Mouse (Mus musculus): ENCODE measurements at regions not wholly inside any gene's neighbourhood (a gene's known extent, or its start where the extent isn't known, plus 50 kb on each side); places are given as distances from the start of the nearest gene placed in this dataset.
A peak's percentile ranks its signal among the peaks of the same experiment; 100 is the strongest.

DNA sequence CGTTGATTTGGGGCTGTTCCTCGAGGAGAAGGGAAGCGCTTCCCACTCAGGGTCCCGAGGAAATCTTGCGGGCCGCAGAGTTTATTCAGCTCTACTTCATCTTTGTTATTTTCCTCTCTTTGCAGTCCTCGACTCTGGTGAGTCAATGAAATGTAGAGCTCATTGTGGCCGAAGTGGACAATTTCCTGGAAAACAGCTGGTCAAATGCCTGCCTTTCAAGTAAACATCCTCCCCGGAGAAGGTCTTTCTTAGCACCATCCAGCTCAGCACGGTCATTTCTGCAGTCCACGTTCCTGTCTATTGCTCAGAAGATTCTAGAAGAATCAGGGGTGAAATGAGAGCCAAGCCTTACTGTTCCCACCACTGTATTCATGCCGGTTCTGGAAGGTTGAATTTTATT, 133.0 kb downstream of the Bcas1 start:
- DNase-seq (ENCODE audit: low spot score in 2 of 2) = no peak

DNA sequence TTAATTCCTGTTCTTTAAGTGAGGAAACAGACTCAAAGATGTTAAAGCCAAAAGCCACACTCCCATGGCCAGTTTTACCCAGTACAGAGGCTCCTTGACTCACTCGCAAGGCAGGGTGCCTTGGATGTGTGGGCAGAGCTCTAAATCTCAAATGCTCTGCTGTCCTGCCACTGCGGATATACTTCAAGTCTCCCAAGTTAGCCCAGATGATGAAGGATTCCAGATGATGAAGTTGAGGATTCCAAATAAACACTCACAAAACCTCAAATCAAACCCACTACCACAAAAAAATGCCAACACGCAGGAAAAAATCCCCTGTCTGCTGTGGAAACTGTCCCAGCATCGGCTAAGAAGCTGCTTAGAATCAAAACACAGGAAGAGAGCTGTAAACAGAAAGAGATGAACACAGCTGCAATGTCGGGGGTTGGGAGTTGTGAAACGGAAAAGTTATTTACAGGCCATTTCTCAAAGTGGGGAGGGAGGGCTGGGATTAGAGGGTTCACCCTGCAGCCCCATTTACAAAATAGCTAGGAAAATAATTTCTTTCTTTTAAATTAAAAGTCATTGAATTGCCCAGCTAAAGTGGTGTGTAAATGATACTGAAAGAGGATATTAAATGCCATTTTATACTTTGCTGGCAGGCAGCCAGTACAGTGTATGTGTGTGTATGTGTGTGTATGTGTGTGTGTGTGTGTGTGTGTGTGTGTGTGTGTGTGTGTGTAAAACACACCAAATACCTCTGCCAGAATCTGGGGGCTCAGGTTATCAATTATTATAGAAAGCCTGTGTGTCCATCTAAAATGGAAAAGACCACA, 135.6 kb downstream of the Bcas1 start:
- DNase-seq (ENCODE audit: low spot score in 2 of 2) = no peak

DNA sequence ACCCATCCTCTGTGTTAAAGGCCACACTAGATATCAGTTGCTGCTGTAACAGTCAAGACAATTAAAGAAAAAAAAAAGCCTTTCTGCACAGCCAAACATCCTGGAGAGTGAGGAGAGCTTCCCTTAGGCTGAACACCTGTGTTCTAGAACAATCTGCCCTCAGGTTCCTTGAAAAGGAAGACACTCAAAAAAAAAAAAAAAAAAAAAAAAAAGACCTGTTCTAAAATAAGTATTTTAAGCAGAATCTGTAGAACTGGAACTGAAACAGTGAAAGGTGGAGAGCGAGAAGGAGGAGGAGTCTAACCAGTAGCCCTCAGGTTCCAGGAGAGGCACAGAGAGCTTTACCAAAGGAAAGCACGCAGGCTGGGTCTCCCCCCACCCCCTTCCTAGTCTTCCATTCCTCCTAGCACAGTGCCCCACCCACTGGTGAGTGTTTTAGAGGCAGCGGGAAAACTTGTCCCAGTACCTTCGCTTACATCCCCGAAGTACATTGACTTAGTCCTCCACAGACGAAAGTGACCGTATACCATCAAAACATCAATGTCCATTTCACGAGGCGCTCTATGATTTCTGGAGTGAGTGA, 138.2 kb downstream of the Bcas1 start:
- no peak for DNase-seq (ENCODE audit: low spot score in 2 of 2)

GRCm38 (mm10) chr2:170288787-170289186, 138.9 kb downstream of the Bcas1 start:
- DNase-seq (ENCODE audit: low spot score in 2 of 2) = no peak

- DNase-seq (ENCODE audit: low spot score in 2 of 2) = no peak
These were observed 139.4 kb downstream of the Bcas1 start for GRCm38 (mm10) chr2:170288196-170288595.

- peak; percentile 60 for DNase-seq (ENCODE audit: low spot score in 2 of 2)
These were observed 139.5 kb upstream of the Zfp217 start for GRCm38 (mm10) chr2:170287301-170287885.

DNA sequence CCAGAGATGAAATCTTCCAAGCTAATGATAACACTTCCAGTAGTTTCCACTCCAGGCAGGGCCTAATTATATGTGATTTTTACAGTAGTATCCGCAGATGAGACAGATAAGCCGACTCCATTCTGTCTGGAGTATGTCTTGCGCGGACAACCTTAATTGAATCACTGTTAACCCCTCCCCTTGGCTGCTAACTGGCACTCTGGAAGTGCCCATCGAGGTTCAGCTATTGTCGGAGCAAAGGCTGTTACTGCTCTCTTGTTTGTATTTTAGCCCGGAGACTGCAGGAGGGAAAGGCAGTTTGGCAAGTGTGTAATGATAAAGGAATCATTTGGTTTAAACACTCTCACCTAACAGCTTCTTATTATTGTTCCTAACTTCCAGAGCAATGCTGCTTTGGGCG, 138.9 kb upstream of the Zfp217 start:
- DNase-seq (ENCODE audit: low spot score in 2 of 2) = no peak

GRCm38 (mm10) chr2:170282463-170282862, 134.6 kb upstream of the Zfp217 start:
- DNase-seq (ENCODE audit: low spot score in 2 of 2) = no peak

- no peak for DNase-seq (ENCODE audit: low spot score in 2 of 2)
These were observed 133.6 kb upstream of the Zfp217 start for GRCm38 (mm10) chr2:170281311-170282008.

DNA sequence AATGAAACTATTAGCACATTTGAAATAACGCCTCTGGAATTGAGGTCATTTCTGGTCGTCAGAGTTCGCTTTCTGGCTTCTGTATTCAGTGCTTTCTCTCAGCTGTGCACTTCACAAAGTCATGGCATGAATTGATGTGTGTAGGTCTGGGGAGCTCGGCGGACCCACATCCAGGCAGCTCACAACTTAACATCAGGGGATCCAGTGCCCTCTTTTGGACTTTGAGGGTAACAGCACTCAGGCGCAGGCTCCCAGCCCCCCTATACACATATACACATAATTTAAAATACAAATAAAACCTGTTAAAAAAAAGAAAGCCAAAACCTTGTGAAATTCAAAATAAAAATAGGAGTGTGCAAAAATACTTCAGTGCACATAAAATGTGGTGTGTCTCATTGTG, 132.8 kb upstream of the Zfp217 start:
- no peak for DNase-seq (ENCODE audit: low spot score in 2 of 2)

DNA sequence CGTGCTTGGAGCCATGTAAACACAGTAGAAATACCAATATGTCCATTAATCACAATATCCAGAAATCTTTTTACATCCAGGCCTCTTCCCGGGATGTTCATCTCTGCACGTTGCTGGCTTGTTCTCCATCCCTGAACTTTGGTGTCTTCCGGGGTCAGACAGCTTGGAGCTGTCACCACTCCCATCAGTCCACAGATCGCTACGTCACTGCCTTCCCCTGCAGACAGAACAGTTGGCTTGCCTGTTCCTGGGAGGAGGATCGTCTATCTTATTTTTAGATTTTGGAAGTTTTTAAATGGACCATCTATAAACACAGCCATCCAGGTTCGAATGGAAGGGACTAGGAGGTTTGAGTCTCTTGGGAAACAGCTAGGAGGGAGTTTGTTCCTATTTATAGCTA, 130.0 kb upstream of the Zfp217 start:
- DNase-seq (ENCODE audit: low spot score in 2 of 2) = no peak

DNA sequence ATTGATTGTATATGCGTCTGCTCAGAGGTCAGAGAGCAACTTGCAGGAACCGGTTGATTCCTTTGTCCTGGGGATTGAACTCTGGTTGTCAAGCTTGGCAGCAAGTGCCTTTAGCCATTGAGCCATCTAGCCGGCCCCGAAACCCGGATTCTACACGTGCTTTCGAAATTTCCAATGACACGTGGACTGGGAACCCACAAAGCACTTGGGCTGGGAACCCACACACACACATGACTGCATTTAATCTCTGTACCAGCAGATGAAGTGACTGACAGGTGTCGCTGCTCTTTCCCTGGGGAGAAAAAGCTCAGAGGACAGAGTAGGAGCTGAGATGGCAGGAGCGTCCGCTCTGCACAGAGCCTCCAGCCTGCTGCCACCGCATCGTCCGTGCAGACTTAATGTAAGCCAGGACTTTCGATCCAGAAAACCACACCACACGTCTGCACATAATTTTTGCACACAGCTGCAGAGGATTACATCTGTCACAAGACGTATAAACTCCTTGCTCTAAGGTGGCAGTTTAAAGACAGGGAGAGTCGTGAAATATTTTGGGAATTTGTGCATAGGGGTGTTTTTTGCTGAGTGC, 129.4 kb upstream of the Zfp217 start:
- no peak for DNase-seq (ENCODE audit: low spot score in 2 of 2)

GRCm38 (mm10) chr2:170275687-170276086, 127.8 kb upstream of the Zfp217 start:
- DNase-seq (ENCODE audit: low spot score in 2 of 2) = no peak

- DNase-seq (ENCODE audit: low spot score in 2 of 2) = no peak
These were observed 122.1 kb upstream of the Zfp217 start for GRCm38 (mm10) chr2:170269926-170270577.

- peak in 1 of 2 experiments; percentile 42 for DNase-seq (ENCODE audit: low spot score in 2 of 2)
These were observed 120.2 kb upstream of the Zfp217 start for GRCm38 (mm10) chr2:170268080-170268479.

GRCm38 (mm10) chr2:170267152-170267551, 119.2 kb upstream of the Zfp217 start:
- no peak for DNase-seq (ENCODE audit: low spot score in 2 of 2)

GRCm38 (mm10) chr2:170266407-170267101, 118.7 kb upstream of the Zfp217 start:
- no peak for DNase-seq (ENCODE audit: low spot score in 2 of 2)

DNA sequence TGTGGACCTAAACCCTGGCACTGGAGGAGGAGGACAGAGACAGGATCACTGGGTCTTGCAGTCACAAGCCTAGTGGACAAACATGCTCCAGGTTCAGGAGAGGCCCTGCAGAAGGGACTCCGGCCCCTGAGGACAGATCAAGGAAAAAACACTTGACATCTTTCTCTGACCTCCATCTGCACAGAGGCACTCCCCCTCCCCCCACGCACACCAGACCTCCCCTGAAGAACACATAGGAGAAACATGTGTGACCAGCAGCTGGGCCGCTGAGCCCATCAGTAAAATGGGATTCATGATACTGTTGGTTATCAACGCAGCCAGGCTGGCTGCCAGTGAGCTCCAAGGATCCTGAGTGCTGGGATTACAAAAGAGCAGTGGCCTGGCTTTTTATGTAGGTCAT, 115.7 kb upstream of the Zfp217 start:
- no peak for DNase-seq (ENCODE audit: low spot score in 2 of 2)

- no peak for DNase-seq (ENCODE audit: low spot score in 2 of 2)
These were observed 113.3 kb upstream of the Zfp217 start for GRCm38 (mm10) chr2:170261191-170261590.

DNA sequence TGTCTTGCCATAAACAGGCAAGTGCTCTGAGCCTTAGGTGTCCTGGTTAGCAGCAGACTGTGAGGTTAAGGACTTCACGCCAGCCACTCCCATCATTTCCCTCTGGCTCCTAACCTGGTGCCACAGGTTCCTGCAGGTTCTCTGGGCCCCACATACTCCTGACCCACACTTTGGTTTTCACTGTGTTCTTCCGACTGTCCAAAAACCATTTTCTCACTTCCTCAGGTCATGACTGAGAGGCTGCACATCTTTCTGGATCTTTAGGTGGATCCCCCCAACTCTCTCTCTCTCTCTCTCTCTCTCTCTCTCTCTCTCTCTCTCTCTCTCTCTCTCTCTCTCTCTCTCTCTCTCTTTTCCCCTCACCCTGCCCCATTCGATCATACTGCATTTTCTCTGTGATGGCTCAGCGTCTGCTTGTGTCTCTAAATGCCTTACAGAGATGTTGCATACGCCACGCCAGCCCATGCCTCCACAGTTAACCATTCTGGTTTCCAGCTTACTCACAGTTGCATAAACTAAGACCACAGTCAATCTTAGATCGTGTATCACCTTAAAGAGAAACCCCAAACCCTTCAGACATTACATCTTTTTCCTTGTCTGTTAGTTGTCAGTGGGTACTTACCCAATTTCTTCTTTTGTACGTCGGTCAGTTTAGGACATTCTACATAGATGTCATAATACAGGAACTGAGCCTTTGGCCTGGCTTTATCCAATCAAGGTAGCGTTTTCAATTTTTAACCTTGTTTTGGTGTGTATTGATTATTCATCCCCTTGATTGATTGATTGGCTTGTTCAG, 112.0 kb upstream of the Zfp217 start:
- DNase-seq (ENCODE audit: low spot score in 2 of 2) = no peak

Measured in urinary bladder, adult 18-20 months (tissue).